In the genomic region with DNA sequence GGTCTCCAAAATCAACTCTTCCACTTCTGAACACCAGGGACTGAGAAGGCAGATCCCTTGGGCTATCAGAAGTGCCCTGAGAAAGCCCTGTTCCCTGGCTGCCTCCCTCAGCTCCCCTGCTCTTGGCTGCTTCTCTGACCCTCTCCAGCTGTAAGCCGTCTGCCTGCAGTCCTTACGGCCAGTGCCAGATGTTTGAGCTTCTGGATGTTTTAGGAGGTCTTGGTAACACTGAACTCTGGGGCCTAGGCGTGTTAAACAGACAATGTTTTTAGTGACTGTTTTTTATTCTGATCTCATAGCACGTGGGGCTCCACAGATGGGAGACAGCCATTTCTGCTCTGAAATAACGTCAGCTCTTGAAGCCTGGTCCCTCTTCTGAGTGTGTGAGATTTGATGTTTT, we compare ENCODE assay signal across 12 mouse cellular contexts. TPM values are rescaled to one million over a fixed set of nuclear protein-coding genes. Genes with fewer than 3 reads are reported as not detected.
DNase-seq lines count a peak whose midpoint lies in the region; ATAC-seq and TF ChIP-seq lines count a peak whose summit lies in the region.
"Had no signal": no experiment of that assay in that cellular context is flagged by ENCODE, and none has a peak within 500 bp of the region (broad histone marks: within the 10 kb centered on the region; RNA-seq: fewer than 3 reads in every experiment).

No protein-coding gene starts in this region.

- H3K27ac ChIP-seq in lung, embryonic 15.5 days, result peak overlapping the region; percentile 69
- H3K27ac ChIP-seq in heart, embryonic 12.5 days (ENCODE audit: poor library complexity, severe bottlenecking), result peak overlapping the region; percentile 44
- H3K27ac ChIP-seq in stomach, embryonic 15.5 days, result peak overlapping the region; percentile 9; the same call in 1 of the 2 replicates
- H3K27ac ChIP-seq: midbrain, embryonic 15.5 days had no signal

- no peaks in the 10 kb centered on the region for H3K36me3 ChIP-seq in lung, embryonic 15.5 days
- no peaks in the 10 kb centered on the region for H3K36me3 ChIP-seq in heart, embryonic 12.5 days
- H3K36me3 ChIP-seq in stomach, embryonic 15.5 days, result no peaks in the 10 kb centered on the region
- H3K36me3 ChIP-seq: midbrain, embryonic 15.5 days had no signal

- no peak for TF ChIP-seq CTCF in lung, adult 2 months (IDR thresholded peaks at IDR 0.05; ENCODE audit: insufficient read depth, low read length)

- H3K9ac ChIP-seq in lung, embryonic 15.5 days, result no peak overlapping the region
- H3K9ac ChIP-seq in heart, embryonic 12.5 days, result peak overlapping the region; percentile 35; the same call in 1 of the 2 replicates
- no peak overlapping the region for H3K9ac ChIP-seq in stomach, embryonic 15.5 days
- H3K9ac ChIP-seq: midbrain, embryonic 15.5 days had no signal

- ATAC-seq in lung, embryonic 15.5 days (ENCODE audit: borderline replicate concordance, extremely low read depth, low FRiP score, low TSS enrichment), result peak; percentile 92
- no peak for ATAC-seq in heart, embryonic 12.5 days (ENCODE audit: insufficient number of reproducible peaks, low FRiP score)
- peak; percentile 78 for ATAC-seq in stomach, embryonic 15.5 days (ENCODE audit: insufficient read depth, low FRiP score, low read depth)
- ATAC-seq: midbrain, embryonic 15.5 days had no signal

- no peak for DNase-seq in lung, adult 2 months
- DNase-seq in kidney, postnatal 14 days, result peak; percentile 45
- no peak for DNase-seq in left cerebral cortex, adult 8-10 months (ENCODE audit: low spot score in 2 of 2)
- DNase-seq in adrenal gland, adult (ENCODE audit: inconsistent age in 2 of 2, low spot score in 1 of 2), result no peak
- no peak for DNase-seq in frontal cortex, postnatal 25 days (ENCODE audit: low spot score in 2 of 2)
- DNase-seq: cerebellum, adult 11-12 months; left cerebral cortex, postnatal 4 days had no signal

- TF ChIP-seq POLR2A in lung, adult 2 months (IDR thresholded peaks at IDR 0.05; ENCODE audit: borderline replicate concordance, extremely low read depth, low read depth, low read length), result no peak

- no peaks in the 10 kb centered on the region for H3K9me3 ChIP-seq in lung, embryonic 15.5 days
- no peaks in the 10 kb centered on the region for H3K9me3 ChIP-seq in heart, embryonic 12.5 days (replicated peaks)
- H3K9me3 ChIP-seq in stomach, embryonic 15.5 days, result no peaks in the 10 kb centered on the region
- H3K9me3 ChIP-seq: midbrain, embryonic 15.5 days had no signal

- no peak overlapping the region for H3K4me3 ChIP-seq in lung, embryonic 15.5 days
- no peak overlapping the region for H3K4me3 ChIP-seq in lung, adult 2 months (replicated peaks; ENCODE audit: extremely low read depth, low read depth, low read length)
- no peak overlapping the region for H3K4me3 ChIP-seq in heart, embryonic 12.5 days
- H3K4me3 ChIP-seq in stomach, embryonic 15.5 days (replicated peaks), result no peak overlapping the region
- H3K4me3 ChIP-seq: midbrain, embryonic 15.5 days had no signal

- peaks cover 4% of the 10 kb centered on the region; the same call in 1 of the 2 replicates for H3K27me3 ChIP-seq in lung, embryonic 15.5 days
- H3K27me3 ChIP-seq in heart, embryonic 12.5 days (replicated peaks), result no peaks in the 10 kb centered on the region
- no peaks in the 10 kb centered on the region for H3K27me3 ChIP-seq in stomach, embryonic 15.5 days (replicated peaks)
- H3K27me3 ChIP-seq: CH12.LX; midbrain, embryonic 15.5 days had no signal

- H3K4me1 ChIP-seq in lung, embryonic 15.5 days, result peaks cover 35% of the 10 kb centered on the region
- H3K4me1 ChIP-seq in lung, adult 2 months (ENCODE audit: control insufficient read depth, insufficient read depth, low read length), result peaks cover 3% of the 10 kb centered on the region; the same call in 1 of the 2 replicates
- peaks cover 41% of the 10 kb centered on the region for H3K4me1 ChIP-seq in heart, embryonic 12.5 days (replicated peaks)
- H3K4me1 ChIP-seq in stomach, embryonic 15.5 days, result no peaks in the 10 kb centered on the region

- H3K4me2 ChIP-seq in lung, embryonic 15.5 days, result no peak overlapping the region
- H3K4me2 ChIP-seq in heart, embryonic 12.5 days, result no peak overlapping the region
- no peak overlapping the region for H3K4me2 ChIP-seq in stomach, embryonic 15.5 days
- H3K4me2 ChIP-seq: midbrain, embryonic 15.5 days had no signal

- WGBS in lung, embryonic 15.5 days, result 21% methylated on average over 5 of the region's 5 CpGs
- WGBS in lung, adult 2 months, result 56% methylated on average over 5 of the region's 5 CpGs
- 25% methylated on average over 5 of the region's 5 CpGs for WGBS in heart, embryonic 12.5 days
- 24% methylated on average over 5 of the region's 5 CpGs for WGBS in stomach, embryonic 15.5 days

RNA-seq across cellular contexts. Expression of a gene that starts 18.0 kb away (rescaled TPM):
- polyA plus RNA-seq in lung, embryonic 15.5 days (2015; fragmentation: Nextera tagmentation; extraction: Ambion mirVana), result 1.0 and 1.2 TPM in 2 replicates
- polyA plus RNA-seq in lung, adult 2 months (2012; rRNA removed), result 12.8 and 17.3 TPM in 2 replicates
- 5.5 TPM in 2 replicates for polyA plus RNA-seq in heart, embryonic 12.5 days (2016; fragmentation: Nextera tagmentation; extraction: Ambion mirVana)
- polyA plus RNA-seq in stomach, embryonic 15.5 days (2015; fragmentation: Nextera tagmentation; extraction: Ambion mirVana), result 1.5 and 1.6 TPM in 2 replicates
- 1 to 10 TPM; 5.0 to 6.4 (median 5.8) TPM for total RNA-seq in left cerebral cortex, adult 8-10 months (2022)
- total RNA-seq: CH12.LX had no signal

RNA-seq across cellular contexts. Expression of a gene that starts 31.1 kb away (rescaled TPM):
- 80.2 and 82.4 TPM in 2 replicates for polyA plus RNA-seq in lung, embryonic 15.5 days (2015; fragmentation: Nextera tagmentation; extraction: Ambion mirVana)
- 10.6 and 12.7 TPM in 2 replicates for polyA plus RNA-seq in lung, adult 2 months (2012; rRNA removed)
- 64.2 and 64.6 TPM in 2 replicates for polyA plus RNA-seq in heart, embryonic 12.5 days (2016; fragmentation: Nextera tagmentation; extraction: Ambion mirVana)
- polyA plus RNA-seq in stomach, embryonic 15.5 days (2015; fragmentation: Nextera tagmentation; extraction: Ambion mirVana), result 67.6 and 76.5 TPM in 2 replicates
- total RNA-seq in left cerebral cortex, adult 8-10 months (2022), result 10 to 100 TPM; 31.9 to 36.0 (median 34.4) TPM

Comparison
In these comparisons a context has a peak if more than half of its experiments do, and no peak if none do; other contexts are left out.
1. H3K27ac ChIP-seq: peak in every context shown above with its lines; median percentile 69 in lung, embryonic 15.5 days; 44 in heart, embryonic 12.5 days; 9 in stomach, embryonic 15.5 days.